Mouse (Mus musculus) heart, postnatal 36 days (tissue): ENCODE results near the gene Dgkg. TPM values are rescaled to one million over a fixed set of nuclear protein-coding genes. Genes with fewer than 3 reads are reported as not detected.
A peak's percentile ranks its signal among the peaks of the same experiment; 100 is the strongest.

Experiments used
- DNase-seq, 2 experiments: peaks; one replicate each; pipeline ENCODE4 v3.0.0; 2021 to 2022
- intact Hi-C: fragments of 180-260 bp; cut with DNase I; formaldehyde crosslinking; loops from one replicate; pipeline ENCODE4 v1.15.1; 2025
- total RNA-seq, 2 experiments: library from RNA; stranded (reverse); gene quantifications; 2 replicates each; pipeline ENCODE4 v1.2.3; 2021

Dgkg gene
- under 1 TPM; 0.41 to 0.42 TPM for total RNA-seq

DNA sequence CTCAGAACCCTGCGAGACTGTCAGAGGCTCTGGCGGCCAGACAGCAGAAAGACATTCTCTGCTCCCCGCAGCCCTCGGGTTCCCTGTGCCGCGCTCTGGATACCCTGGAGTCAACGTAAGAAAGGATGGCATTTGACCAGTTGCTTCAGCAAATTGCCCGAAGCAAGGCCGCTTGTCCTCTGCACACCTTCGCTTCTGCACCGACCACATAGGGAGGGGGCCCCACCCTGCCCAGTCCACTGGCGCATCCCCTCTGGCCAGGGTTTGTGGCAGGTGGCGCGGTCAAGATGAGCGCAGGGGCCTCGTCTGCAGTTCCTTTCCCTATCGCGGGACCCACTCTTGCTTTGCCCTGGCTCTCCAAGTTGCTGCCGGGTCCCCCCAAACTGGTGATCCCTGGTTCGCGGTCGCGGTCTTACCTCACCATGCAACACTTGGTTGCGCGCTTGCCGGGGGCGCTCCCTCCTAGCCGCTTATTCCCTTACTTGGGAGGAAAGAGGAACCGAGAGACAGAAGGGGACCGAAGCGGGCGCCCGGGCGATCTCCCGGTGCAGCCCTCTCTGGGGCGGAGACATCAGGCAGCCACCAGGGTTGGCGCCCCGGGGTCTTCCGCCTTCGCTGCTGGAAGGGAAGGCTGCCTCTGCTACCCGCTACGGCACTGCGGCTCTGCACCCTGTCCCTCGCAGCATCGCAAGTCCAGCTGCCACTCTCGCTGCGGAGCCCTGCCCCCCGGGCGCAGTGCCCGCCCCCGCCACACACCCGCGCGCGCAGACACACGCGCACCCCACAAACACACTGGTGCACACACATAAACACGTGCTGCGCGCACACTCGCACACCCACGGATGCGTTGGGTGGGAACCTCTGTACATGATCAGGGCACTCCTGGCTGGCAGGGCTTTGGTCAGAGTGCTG is at the start of gene Dgkg:
Gene Dgkg (minus strand): TSS at position 689 of the 912 bp plus-strand sequence.
- intact Hi-C loops, result no loop called here
- peak; percentile 32 to 38 for DNase-seq

DNA sequence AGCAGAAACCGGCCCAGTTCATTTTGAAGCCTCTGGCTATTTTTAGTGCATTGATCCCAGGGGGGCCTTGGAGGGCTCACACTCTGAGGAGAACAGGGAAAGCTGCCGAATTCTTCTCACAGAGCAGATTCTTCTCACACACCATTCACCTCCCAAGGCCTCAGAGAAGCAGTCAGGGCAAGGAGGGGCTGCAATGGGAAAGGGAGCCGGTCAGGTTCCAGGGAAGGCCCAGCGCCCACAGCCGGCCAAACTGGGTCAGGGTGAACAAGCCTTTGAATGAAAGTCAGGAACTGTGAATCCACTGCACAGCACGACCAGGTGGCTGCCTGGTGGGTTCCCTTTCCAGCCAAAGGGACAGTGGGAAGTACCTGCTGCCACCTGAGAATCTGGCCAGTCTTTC is 47.9 kb upstream of the Dgkg start:
- intact Hi-C loops, result no loop called here
- DNase-seq, result peak; percentile 8 to 37

DNA sequence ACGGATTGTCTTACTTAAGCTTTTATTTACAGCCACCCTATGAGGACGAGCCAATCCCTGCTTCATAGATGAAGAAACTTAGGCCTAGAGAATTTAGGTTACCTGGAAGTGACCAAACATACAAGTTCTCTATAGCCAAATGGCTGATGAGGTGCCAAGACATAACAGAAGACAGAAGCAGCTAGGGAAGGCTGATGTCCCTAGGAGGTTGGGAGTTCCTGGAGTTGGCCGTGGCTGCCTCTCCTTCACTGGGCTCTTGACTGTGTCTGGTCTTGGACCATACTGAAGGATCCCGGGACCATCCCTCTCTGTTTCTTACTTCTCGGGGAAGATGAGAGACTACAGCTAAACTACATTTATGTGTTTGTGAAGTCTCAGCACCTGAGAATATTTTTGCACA is 47.1 kb upstream of the Dgkg start:
- intact Hi-C loops, result no loop called here
- DNase-seq, result no peak

DNA sequence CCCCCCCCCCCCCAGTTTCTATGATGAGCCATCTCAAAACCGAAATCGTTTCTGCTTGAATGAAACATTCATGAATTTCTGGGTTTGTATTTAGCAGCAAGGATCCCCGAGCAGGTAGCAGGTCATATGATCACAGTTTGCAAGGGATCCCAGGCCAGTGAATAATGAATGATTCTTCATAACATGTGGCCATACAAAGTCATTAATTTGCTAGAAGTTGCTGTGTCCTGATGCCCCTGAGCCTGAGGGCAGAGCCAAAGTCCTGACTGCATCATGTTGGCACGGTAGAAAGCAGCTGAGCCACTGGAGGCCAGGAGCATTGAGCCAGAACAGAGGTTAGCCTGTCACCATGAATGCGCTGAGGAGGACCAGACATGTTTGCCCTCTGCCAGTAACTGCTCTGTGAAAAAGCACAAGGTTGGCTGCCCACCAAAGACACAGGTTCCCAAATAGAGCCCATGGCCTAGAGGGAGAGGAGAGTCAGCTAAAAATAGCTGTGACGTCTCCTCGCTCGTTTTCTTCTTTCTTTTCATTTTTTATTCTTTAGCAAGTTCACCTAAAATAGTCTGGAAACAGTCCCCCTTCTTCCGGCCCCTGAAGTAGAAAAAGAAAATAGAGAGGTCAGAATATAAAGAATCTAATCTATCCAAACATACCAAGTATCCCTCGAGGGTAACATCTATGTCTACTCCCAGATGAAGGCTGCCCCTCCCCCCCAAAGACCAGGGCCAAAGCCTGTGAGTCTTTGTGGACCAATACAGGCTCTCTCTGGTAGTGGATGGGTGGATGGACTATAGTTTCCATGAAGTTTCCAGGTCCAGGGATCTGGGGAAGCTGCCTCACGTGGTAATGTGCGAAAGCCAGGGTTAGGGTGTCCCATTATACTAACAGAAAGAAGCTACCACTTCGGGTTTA is 42.1 kb upstream of the Dgkg start:
- intact Hi-C loops, result no loop called here
- peak; percentile 51 to 61 for DNase-seq

DNA sequence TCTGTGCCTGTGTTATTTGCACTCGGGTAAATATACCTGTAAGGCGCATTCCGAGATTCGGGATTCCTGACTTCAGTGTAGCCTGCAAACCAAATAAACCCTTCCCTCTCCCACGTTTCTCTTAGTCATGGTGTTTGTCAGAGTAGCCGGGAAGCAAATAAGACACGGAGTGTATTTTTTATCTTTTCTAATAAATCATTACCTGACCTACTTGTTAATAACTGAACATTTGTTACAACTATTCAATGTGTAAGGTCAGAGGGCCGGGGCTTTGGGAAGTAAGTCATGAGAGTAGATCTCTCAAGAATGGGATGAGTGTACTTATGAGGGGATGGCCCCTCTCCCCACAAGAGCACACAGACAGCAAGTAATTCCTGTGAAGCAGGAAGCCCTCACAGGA is 41.1 kb upstream of the Dgkg start:
- intact Hi-C loops, result no loop called here
- no peak for DNase-seq

DNA sequence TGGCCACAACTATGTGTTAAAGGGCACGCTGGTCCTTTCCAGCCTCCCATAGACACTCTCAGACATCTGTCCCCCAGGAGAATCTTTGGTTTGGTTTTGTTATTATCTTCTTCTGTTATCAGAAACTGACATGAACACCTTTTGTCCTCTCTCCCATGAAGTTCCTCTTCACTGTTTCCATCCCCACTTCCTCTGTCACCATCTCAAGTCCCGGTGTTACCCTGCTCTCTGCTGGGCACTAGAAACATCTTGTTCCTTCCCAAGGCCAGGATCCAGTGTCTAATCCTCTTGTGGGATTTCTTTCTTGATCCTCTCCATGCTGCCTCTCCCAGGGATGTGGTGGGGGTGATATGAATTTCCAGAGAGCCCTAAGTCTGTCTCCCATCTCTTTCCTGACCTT is 32.6 kb upstream of the Dgkg start:
- intact Hi-C loops, result no loop called here
- DNase-seq, result no peak

DNA sequence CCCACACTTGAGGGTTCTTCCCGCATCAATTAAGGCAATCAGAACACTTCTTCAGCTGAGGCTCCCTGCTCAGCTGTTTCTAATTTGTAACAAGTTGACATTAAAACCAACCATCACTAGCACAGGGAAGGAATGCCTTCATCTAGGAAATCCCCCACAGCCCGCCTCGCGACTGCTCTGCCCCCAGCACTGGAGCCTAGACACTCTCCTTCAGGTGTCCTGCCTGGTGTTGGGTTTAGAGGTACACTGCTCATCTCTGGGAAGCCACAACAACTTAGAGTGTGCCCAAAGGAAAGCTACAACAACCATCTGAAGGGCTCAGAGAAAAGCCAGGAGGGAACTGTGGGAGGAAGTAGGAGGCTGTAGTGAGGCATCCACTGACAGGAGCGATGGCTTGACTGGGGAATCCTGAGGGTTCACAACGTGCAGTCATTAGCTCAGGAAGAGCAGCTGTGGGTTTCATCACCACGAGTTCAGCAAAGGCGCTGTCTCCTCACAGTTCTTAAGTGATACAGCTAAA is 30.8 kb upstream of the Dgkg start:
- no peak for DNase-seq
- intact Hi-C loops, result no loop called here

DNA sequence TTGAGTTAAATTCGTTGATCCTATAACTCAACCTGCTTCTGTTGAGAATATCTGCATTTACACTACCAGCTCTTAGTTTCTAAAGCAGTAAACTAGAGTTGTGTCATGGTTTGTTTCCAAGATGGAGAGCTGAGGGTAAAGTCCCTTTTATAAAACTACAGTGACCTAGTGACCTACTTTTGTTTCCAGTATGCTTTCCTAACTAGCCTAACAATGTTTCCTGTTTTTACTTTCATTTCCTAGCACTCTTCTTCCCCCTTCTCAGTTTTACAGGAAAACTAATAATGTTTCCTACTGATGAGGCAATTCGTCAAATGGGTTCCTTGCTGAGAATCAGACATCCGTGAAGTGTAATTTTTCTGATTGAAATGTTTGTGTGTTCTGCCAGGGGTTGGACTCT is 26.6 kb upstream of the Dgkg start:
- no peak for DNase-seq
- intact Hi-C loops, result no loop called here

DNA sequence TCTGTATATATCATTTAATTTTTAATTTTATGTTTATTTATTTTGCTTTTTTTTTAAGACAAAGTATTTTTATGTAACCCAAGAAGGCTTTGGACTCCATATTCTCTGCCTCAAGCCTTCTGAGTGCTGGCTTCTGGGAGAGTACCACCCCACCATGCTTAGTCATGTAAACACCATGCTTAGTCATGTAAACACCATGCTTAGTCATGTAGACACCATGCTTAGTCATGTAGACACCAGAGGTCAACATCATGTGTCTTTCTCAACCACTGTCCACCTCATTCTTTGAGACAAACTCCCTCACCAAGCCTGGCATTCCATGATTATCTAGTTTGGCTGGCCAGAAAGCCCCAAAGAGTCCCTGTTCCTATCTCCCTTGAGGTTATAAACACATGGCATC is 25.7 kb upstream of the Dgkg start:
- intact Hi-C loops, result no loop called here
- no peak for DNase-seq

DNA sequence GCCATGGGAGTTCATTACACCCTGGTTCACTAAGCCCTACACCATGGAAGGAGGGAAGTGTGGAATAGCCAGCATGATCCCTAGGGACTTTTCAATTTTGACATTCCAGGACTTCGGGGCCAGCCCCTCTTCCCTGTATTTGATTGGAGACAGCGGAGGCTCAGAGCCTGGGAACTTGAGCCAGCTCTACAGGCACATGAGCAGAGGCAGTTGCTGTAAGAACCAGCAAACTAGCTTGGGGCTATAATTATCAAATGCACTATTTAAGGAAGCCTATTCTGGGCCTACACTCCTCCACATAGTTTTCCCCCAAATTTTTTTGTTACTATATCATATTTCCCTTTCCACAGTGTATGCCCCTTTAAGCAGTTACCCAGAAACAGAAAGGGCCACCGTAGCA is 22.6 kb upstream of the Dgkg start:
- intact Hi-C loops, result no loop called here
- no peak for DNase-seq

DNA sequence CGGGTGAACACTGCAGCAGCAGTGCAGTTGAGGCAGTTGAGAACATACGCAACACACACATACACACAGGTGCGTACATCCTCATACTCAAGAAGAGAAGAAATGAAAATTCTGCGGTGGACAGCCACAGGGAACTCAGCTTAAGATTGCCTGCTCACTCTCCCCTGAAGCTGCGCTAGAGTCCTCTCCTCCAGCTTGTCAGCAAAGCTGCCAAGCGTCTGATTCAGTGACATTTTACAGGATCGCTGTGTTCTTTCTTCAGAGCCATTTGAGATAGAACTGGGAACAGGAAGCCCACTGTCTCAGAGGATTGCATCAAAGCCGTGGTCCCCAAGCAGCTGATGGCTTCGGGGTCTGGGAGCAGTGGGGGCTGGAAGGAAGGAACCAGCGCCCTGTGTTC is 17.6 kb upstream of the Dgkg start:
- no peak for DNase-seq
- intact Hi-C loops, result no loop called here

DNA sequence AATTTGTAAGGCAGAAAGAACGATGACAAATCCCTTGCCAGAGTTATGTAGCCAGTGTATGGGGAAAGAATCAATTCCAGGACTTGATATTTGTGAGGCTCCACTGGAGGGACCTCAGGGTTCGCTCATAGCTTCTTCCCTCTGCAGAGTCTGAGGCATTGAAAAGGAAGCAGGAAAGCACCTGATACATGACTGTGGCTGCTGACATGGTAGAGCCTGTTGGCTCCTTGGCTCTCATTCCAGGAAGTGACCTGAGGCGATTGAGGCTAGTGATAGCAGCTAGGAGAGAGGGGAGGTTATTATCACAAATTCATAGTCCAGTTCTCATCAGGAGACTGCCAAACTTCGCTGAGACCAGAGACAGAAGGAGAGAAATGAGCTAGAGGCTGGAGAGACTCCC is 17.1 kb upstream of the Dgkg start:
- intact Hi-C loops, result no loop called here
- DNase-seq, result no peak

DNA sequence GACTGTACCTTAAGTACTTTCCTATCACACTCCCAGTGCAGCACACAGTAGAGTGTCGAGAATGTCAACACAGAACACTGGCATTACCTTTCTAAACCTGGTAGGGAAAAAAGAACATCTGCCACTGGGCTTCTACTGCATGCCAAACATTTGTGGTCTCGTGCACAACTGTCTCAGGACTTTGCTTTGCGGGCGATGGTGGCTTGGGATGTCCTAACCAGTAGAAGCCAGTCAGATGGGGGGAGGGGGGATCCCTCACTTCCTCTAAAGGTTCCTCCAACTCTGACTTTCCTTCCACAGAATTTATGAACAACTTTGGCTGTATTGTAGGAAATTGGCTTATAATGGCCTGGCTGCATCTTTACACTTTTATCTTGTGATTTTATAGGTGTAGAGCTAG is 7.0 kb upstream of the Dgkg start:
- intact Hi-C loops, result no loop called here
- no peak for DNase-seq

DNA sequence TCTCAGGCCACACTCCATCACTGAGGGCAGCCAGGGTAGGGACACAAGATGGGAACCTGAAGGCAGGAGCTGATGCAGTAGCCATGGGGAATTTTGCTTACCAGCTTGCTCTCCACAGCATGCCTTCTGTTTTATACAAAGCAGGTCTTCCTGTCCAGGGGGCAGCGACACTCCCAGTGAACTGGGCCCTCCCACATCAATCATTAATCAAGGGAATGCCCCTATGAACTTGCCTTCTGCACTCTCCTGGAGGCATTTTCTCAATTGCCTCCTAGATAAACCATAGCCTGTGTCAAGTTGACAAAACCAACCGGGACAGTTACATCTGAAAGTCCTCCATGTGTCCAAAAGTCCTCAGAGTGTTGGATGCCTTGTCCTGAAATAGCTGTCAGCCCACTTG is 6.1 kb upstream of the Dgkg start:
- intact Hi-C loops, result no loop called here
- no peak for DNase-seq

DNA sequence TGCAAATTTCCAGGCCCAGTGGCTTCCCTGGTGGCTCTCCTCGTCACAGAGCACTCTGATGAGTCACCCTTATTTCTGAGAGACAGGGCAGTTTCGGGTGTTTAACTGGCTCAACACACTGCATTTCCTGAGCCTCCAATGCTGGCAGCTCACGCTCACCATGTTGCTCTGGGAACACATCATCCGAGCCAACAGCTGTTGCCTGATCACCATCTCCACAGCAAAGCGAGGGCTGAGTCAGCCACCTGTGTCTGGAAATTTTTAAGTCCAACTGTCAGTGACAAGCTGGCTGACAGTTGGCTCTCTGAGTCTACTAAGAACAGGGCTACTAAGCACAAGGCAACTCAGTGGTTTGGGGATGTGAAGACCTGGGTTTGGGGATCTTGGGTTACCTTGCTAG is 4.1 kb upstream of the Dgkg start:
- intact Hi-C loops, result no loop called here
- DNase-seq, result no peak

DNA sequence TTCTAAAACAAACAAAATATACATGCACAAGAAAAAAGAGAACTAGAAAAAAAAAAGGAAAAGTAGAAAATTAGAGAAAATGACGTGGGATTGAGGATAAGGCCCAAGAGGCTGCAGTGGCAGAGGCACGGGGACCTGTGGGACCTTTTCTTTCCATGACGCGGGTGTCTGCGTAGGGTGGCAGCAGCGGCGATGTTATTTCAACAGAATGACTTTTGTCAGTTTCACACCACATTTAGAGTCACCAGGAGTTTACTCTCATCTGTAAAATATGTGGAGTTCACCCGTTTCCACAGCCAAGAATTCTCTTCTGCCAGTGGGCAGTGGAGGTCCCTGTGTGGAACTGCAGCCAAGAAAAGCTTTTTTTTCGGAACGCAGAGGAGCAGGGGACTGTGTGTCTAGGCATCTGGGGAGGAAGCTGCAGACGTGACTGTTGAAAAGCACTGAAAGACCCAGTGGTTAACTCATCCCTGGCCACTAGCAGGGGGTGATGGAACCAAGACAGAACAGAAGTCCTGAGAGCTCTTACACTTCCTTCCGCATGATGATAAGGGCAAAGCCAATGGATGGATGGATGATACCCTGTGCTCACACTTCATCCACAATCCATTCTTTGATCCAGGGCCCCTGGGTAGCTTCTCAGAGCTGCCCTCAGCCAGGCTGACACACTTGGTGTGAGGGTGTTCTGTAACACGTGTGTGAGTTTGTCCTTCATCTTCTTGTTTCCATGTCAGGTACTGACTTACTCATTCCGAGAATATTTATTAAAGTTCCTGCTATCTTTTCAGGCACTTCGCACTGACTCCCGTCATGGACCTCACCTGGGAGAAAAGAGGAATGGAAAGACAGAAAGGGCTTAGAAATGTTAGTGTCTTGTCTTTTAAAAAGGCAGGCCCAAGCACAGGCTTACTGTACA is 1.1 kb upstream of the Dgkg start:
- intact Hi-C loops, result no loop called here

DNA sequence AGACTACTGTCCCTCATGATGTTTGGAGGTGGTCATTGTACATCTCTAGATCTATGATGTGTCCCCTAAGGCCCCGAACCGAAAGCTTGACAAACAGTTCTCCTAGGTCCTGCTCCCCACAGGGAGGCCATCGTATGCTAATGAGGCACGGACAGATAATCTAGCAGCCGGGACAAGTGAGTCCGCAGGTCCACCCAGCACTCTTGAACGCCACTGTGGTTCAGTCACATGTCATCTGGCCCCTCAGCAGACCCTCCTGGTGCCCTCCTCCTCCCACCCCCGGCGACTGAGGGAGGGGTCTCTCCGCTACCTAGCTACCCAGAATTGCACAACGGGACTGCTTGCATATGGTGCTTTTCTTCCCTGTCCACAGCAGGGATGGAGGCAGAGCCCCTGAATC is 1.2 kb downstream of the Dgkg start:
- intact Hi-C loops, result no loop called here
- no peak for DNase-seq

More for the DNA sequence above, 1.1 kb upstream of the Dgkg start:
- no peak for DNase-seq

DNA sequence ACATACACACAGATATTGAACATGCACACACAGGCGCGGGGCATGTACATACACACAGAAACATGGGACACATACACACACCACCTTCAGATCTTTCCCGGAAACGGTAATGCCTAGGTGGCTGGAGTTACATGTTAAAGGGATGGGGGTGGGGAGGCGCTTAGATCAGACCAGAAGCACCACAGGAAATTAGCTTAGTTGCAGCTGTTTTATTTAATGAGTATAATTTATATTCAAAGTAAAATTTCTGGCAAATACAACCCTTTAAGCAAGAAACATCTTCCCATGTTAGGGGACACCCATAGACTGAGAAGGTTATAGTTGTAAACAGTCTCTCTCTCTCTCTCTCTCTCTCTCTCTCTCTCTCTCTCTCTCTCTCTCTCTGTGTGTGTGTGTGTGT is 1.8 kb downstream of the Dgkg start:
- intact Hi-C loops, result no loop called here

DNA sequence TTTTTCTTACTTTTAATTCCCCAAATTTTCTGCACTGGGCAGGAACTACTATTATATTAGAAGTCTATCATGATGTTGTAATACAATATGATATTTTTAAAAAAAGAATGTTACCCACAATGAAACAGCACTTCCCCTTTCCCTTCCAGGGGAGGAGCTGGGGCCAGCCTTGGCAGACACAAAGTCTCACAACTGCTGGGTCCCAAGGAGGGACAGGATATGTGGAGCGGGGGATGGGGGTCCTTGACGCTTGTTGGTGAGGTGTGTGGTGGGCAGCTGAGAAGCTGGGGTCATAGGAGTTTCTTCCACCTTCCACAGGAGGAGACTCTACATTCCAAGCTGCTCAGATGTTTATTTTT is 2.6 kb downstream of the Dgkg start:
- no peak for DNase-seq
- intact Hi-C loops, result no loop called here

More for the DNA sequence above, 1.8 kb downstream of the Dgkg start:
- DNase-seq, result no peak

DNA sequence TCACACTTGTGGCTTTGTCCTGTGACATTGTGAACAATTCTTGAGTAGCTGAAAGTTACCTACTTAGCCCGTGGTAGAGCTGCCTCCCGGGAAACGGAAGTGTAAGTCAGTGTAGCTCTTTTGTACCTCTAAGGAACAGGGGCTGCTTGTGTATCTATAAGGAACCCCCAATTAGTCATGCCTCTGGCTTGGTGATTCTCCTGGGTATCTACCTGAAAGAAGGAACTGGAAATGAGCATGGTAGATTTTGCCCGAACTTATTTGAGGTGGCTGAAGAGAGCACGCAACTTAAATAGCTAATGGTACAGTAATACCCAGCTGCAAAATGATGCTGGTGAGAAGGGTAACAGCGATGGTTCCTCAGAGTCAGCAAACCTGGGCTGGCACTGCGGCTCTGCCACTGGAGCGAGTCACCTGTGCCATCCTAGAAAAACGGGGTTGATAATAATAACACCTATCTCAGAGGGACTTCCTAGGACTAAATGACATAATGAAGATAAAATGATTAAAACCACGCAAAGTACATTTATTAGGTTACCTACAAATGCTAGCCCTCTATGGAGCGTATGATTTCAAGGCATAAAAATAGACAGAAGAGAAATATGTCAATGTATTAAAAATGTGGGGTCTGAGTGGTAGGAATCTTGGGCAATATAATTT is 3.1 kb downstream of the Dgkg start:
- intact Hi-C loops, result no loop called here
- DNase-seq, result no peak
